Mouse (Mus musculus) heart, embryonic 11.5 days (tissue): ENCODE measurements at regions not wholly inside any gene's neighbourhood (a gene's known extent, or its start where the extent isn't known, plus 50 kb on each side); places are given as distances from the start of the nearest gene placed in this dataset.

Experiments
- ATAC-seq: fragments of 200-750 bp; cut with Nextera tagmentation; replicated peaks from 2 replicates; pipeline ENCODE4 v1.8.0; 2017; ENCODE audit warnings: moderate library complexity; ENCODE audit not compliant: insufficient number of reproducible peaks, low FRiP score, low TSS enrichment
- H3K27ac ChIP-seq: fragments of 300-500 bp; sonication (generic); 2 replicates; pipeline ENCODE4 v1.5.1; 2014; ENCODE audit warnings: mild to moderate bottlenecking, low read depth, low read length
- H3K27me3 ChIP-seq: fragments of 300-500 bp; sonication (generic); 2 replicates; pipeline ENCODE4 v1.6.1; 2014; ENCODE audit warnings: mild to moderate bottlenecking, low read length, mixed read lengths; ENCODE audit not compliant: control insufficient read depth, insufficient read depth
- H3K36me3 ChIP-seq: fragments of 300-500 bp; sonication (generic); 2 replicates; pipeline ENCODE4 v1.6.1; 2014; ENCODE audit warnings: mild to moderate bottlenecking, low read length, moderate library complexity, mixed read lengths; ENCODE audit not compliant: control insufficient read depth, insufficient read depth
- H3K4me1 ChIP-seq: fragments of 300-500 bp; sonication (generic); 2 replicates; pipeline ENCODE4 v1.6.1; 2014; ENCODE audit warnings: low read length; ENCODE audit not compliant: control insufficient read depth, insufficient read depth
- H3K4me2 ChIP-seq: fragments of 300-500 bp; sonication (generic); 2 replicates; pipeline ENCODE4 v1.6.1; 2014; ENCODE audit warnings: mild to moderate bottlenecking, moderate library complexity
- H3K4me3 ChIP-seq: fragments of 300-500 bp; sonication (generic); 2 replicates; pipeline ENCODE4 v1.5.1; 2014; ENCODE audit warnings: low read depth, low read length
- H3K9ac ChIP-seq: fragments of 300-500 bp; sonication (generic); 2 replicates; pipeline ENCODE4 v1.6.1; 2014; ENCODE audit warnings: mild to moderate bottlenecking, low read depth, low read length, moderate library complexity
- H3K9me3 ChIP-seq: fragments of 300-500 bp; sonication (generic); replicated peaks from 2 replicates; pipeline ENCODE4 v1.6.1; 2016; ENCODE audit warnings: low read length; ENCODE audit not compliant: control insufficient read depth
- WGBS: fragments of 180-500 bp; shearing (Covaris S2); extraction: QIAGEN DNeasy Blood & Tissue Kit; methylation state at CpG from one replicate; pipeline ENCODE4 v1.1.7; 2014; ENCODE audit not compliant: insufficient replicate concordance; 5-methylcytosine and 5-hydroxymethylcytosine counted together

DNA sequence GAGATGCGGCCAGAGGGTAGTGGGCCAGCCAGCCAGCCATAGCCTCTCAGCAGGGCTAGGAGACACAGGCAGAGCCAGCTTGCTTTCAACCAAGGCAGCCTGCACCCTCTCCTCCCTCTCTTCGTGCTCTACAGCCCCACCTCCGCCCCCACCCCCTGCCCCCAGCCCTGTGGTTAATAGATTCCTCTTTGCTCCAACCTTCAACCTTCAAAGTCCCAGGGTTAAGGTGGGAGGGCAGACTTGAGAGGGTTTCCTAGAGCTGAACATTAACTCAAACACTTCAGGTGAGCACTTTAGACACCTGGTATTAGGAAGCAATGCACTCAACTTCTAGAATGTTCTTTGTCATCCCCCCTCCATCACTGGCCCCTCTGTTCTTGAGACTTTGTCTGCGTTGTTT, 128.5 kb upstream of the Adamts18 start:
- Histone ChIP-seq H3K4me1 (no peaks in the 10 kb centered on the region), H3K4me3 (no peak overlapping the region), H3K27me3 (peaks cover 11% of the 10 kb centered on the region), H3K9me3 (peaks cover 6% of the 10 kb centered on the region), H3K9ac (no peak overlapping the region), H3K27ac (no peak overlapping the region), H3K4me2 (no peak overlapping the region), H3K36me3 (no peaks in the 10 kb centered on the region)
- no peak for ATAC-seq
- 36% methylated on average over 4 of the region's 4 CpGs for WGBS

GRCm38 (mm10) chr8:113978946-113979345, 130.4 kb upstream of the Adamts18 start:
- Histone ChIP-seq H3K4me2 (no peak overlapping the region), H3K9ac (no peak overlapping the region), H3K27ac (no peak overlapping the region), H3K27me3 (peaks cover 19% of the 10 kb centered on the region), H3K9me3 (peaks cover 6% of the 10 kb centered on the region), H3K4me3 (no peak overlapping the region), H3K4me1 (no peaks in the 10 kb centered on the region), H3K36me3 (no peaks in the 10 kb centered on the region)
- WGBS, result 32% methylated on average over 9 of the region's 9 CpGs
- no peak for ATAC-seq

- Histone ChIP-seq H3K4me1 (no peaks in the 10 kb centered on the region), H3K4me2 (no peak overlapping the region), H3K27me3 (peaks cover 24% of the 10 kb centered on the region), H3K9ac (no peak overlapping the region), H3K4me3 (no peak overlapping the region), H3K27ac (no peak overlapping the region), H3K36me3 (no peaks in the 10 kb centered on the region), H3K9me3 (peaks cover 6% of the 10 kb centered on the region)
- ATAC-seq, result no peak
- WGBS, result 80% methylated on average over 5 of the region's 5 CpGs
Observed at GRCm38 (mm10) chr8:113979837-113980236, 131.3 kb upstream of the Adamts18 start.

DNA sequence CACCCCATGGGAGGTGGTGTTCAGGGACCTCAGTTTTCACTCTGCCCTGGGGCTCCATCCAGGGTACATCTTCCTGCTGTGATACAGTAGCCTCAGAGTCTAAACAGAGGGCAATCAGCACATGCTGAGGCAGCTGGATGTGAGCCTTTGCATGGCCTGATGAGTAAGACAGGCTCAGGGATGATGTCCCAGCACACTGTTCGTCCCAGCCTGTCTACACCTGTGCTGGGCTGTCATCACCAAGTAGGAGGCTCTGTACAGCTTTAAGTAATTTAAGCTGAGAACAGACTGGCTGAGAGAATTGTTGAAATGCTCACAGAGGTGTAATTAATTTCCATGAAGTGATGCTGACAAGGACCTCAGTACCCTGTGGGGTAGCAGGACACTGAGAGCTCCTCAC, 132.8 kb upstream of the Adamts18 start:
- no peak overlapping the region for H3K27ac ChIP-seq
- no peak overlapping the region for H3K4me2 ChIP-seq
- ATAC-seq, result no peak
- H3K9ac ChIP-seq, result no peak overlapping the region
- 0% methylated on average over 1 of the region's 1 CpGs for WGBS
- no peak overlapping the region for H3K4me3 ChIP-seq
- no peaks in the 10 kb centered on the region for H3K4me1 ChIP-seq
- H3K36me3 ChIP-seq, result no peaks in the 10 kb centered on the region
- H3K27me3 ChIP-seq, result peaks cover 24% of the 10 kb centered on the region
- H3K9me3 ChIP-seq, result peaks cover 6% of the 10 kb centered on the region

DNA sequence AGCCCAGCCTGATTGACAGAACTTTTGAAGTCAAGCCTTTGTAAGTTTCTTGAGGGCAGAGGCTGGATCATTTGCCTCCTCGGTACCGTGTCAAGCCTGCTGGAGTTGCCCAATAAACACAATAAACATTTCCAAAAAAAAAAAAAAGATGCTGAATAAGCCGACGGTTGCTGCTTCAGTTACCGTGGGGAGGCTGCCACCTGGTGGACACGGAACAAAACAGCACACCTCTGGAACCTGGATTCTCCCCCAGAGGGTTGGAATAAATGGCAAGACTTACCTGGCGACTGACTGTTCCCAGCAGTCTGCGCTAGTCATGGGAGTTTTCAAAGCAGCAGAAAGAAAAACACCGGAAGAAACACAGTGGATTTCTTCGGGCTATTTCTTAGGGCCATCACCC, 136.3 kb upstream of the Adamts18 start:
- Histone ChIP-seq H3K4me2 (no peak overlapping the region), H3K27me3 (peaks cover 24% of the 10 kb centered on the region), H3K9ac (no peak overlapping the region), H3K27ac (no peak overlapping the region), H3K4me3 (no peak overlapping the region), H3K36me3 (no peaks in the 10 kb centered on the region), H3K9me3 (peaks cover 3% of the 10 kb centered on the region), H3K4me1 (no peaks in the 10 kb centered on the region)
- no peak for ATAC-seq
- WGBS, result 7% methylated on average over 10 of the region's 10 CpGs

DNA sequence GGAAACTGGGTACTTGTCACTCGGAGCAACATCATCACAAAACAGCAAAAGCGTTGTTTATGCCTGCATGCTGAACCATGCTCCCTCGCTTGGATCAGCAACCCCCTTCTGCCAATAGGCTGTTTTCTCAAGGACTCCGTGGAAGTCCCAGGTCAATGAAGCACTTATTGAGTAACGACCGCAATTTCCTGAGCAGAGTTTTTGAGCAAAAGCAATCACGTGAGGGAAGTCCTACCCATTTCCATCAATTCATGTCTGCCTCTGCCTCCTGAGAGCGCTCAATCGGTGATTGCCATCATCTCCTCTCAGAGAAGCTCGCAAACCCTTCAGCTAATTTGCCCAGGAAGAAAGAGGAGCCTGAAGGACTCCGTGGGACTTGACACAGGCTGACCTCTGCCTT, 136.9 kb upstream of the Adamts18 start:
- H3K27ac ChIP-seq, result no peak overlapping the region
- H3K9ac ChIP-seq, result no peak overlapping the region
- no peaks in the 10 kb centered on the region for H3K36me3 ChIP-seq
- peaks cover 24% of the 10 kb centered on the region for H3K27me3 ChIP-seq
- no peaks in the 10 kb centered on the region for H3K4me1 ChIP-seq
- H3K4me2 ChIP-seq, result no peak overlapping the region
- WGBS, result 48% methylated on average over 11 of the region's 11 CpGs
- ATAC-seq, result no peak
- H3K4me3 ChIP-seq, result no peak overlapping the region
- H3K9me3 ChIP-seq, result no peaks in the 10 kb centered on the region

DNA sequence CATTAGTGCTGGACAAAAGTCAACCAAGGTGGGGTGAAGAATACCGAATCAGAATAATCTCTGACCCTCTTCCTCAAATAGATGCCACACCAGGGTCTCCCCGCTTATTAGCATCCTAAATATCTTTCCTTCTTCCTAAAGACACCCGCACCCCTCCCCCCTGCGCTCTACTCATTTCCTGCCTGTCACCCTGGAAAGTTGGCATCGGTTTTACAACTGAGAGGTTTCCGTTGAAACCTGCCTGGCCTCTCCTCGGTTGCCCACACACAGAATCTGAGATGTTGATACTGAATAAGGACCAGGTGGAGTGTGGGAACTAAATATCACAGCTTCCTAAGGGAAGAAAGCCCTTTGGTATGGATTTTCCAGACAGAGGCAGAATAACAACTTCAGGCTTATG, 137.4 kb upstream of the Adamts18 start:
- peaks cover 21% of the 10 kb centered on the region for H3K27me3 ChIP-seq
- no peak overlapping the region for H3K9ac ChIP-seq
- ATAC-seq, result no peak
- no peak overlapping the region for H3K27ac ChIP-seq
- no peaks in the 10 kb centered on the region for H3K36me3 ChIP-seq
- H3K4me1 ChIP-seq, result no peaks in the 10 kb centered on the region
- 51% methylated on average over 7 of the region's 7 CpGs for WGBS
- H3K4me3 ChIP-seq, result no peak overlapping the region
- H3K4me2 ChIP-seq, result no peak overlapping the region
- H3K9me3 ChIP-seq, result no peaks in the 10 kb centered on the region

- H3K4me1 ChIP-seq, result no peaks in the 10 kb centered on the region
- H3K4me2 ChIP-seq, result no peak overlapping the region
- H3K4me3 ChIP-seq, result no peak overlapping the region
- no peak overlapping the region for H3K9ac ChIP-seq
- H3K36me3 ChIP-seq, result no peaks in the 10 kb centered on the region
- WGBS, result 76% methylated on average over 9 of the region's 9 CpGs
- no peak overlapping the region for H3K27ac ChIP-seq
- no peaks in the 10 kb centered on the region for H3K9me3 ChIP-seq
- H3K27me3 ChIP-seq, result no peaks in the 10 kb centered on the region
- no peak for ATAC-seq
Observed at GRCm38 (mm10) chr8:113990718-113991117, 142.2 kb upstream of the Adamts18 start.

- Histone ChIP-seq H3K4me2 (no peak overlapping the region), H3K36me3 (no peaks in the 10 kb centered on the region), H3K27me3 (no peaks in the 10 kb centered on the region), H3K9me3 (no peaks in the 10 kb centered on the region), H3K27ac (no peak overlapping the region), H3K9ac (no peak overlapping the region), H3K4me1 (no peaks in the 10 kb centered on the region), H3K4me3 (no peak overlapping the region)
- 36% methylated on average over 6 of the region's 6 CpGs for WGBS
- ATAC-seq, result no peak
Observed at GRCm38 (mm10) chr8:113998881-113999280, 134.5 kb upstream of the Nudt7 start.
